Mouse (Mus musculus): ENCODE data around the gene Olfr418. TPM values are rescaled to one million over a fixed set of nuclear protein-coding genes. Genes with fewer than 3 reads are reported as not detected.
"Not testable (repeated sequence)": the region's sequence is repeated elsewhere in the genome, so short reads cannot be mapped to it uniquely, and the experiment has no call there.

Olfr418 gene
- polyA plus RNA-seq (2015; fragmentation: Nextera tagmentation; extraction: Ambion mirVana) = not detected in 2 replicates

DNA sequence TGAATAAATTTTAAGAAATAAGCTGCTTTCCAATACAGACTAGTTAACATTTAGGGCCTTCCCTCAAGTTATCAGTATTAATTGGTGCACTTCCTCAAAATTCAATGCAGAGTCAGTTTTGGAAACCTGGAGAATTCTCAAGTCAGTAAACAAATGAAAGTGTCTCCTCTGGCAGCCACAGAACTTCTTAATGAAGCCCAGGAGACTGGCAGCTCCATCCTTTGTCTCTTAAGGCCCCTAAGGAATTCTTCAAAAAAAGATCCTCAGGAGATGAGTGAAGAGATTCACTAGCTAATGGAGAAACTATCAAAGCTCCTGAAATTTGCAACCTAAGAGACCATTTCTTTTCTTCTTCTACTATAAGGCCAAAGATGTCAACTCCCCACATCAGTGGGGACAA lies at the start of gene Olfr418:
Gene Olfr418, plus strand, starts transcription at position 301 of the 400 bp plus-strand sequence.
- Histone ChIP-seq H3K36me3 (ENCODE audit: control insufficient read depth, insufficient read depth, low read length) (no peaks in the 10 kb centered on the region), H3K4me2 (ENCODE audit: low read depth, low read length) (no peak within 1 kb of the TSS), H3K9ac (ENCODE audit: low read length) (no peak within 1 kb of the TSS), H3K4me3 (ENCODE audit: low read length) (no peak within 1 kb of the TSS), H3K4me1 (replicated peaks; ENCODE audit: control insufficient read depth, insufficient read depth, low read length) (no peaks in the 10 kb centered on the region), H3K27ac (ENCODE audit: low read length) (no peak within 1 kb of the TSS), H3K27me3 (ENCODE audit: control insufficient read depth, insufficient read depth, low read depth, low read length) (no peaks in the 10 kb centered on the region), H3K9me3 (ENCODE audit: control insufficient read depth, low read length) (no peaks in the 10 kb centered on the region)
- no peak for ATAC-seq (ENCODE audit: low read depth)

GRCm38 (mm10) chr1:173216481-173216880 lies 49.3 kb upstream of the Olfr418 start:
- ATAC-seq (ENCODE audit: low read depth) = no peak
- WGBS = 82% methylated on average over 3 of the region's 3 CpGs
- Histone ChIP-seq H3K36me3 (ENCODE audit: control insufficient read depth, insufficient read depth, low read length) (no peaks in the 10 kb centered on the region), H3K27ac (ENCODE audit: low read length) (no peak overlapping the region), H3K4me3 (ENCODE audit: low read length) (no peak overlapping the region), H3K27me3 (ENCODE audit: control insufficient read depth, insufficient read depth, low read depth, low read length) (no peaks in the 10 kb centered on the region), H3K9me3 (ENCODE audit: control insufficient read depth, low read length) (no peaks in the 10 kb centered on the region), H3K9ac (ENCODE audit: low read length) (no peak overlapping the region), H3K4me2 (ENCODE audit: low read depth, low read length) (no peak overlapping the region), H3K4me1 (replicated peaks; ENCODE audit: control insufficient read depth, insufficient read depth, low read length) (no peaks in the 10 kb centered on the region)

DNA sequence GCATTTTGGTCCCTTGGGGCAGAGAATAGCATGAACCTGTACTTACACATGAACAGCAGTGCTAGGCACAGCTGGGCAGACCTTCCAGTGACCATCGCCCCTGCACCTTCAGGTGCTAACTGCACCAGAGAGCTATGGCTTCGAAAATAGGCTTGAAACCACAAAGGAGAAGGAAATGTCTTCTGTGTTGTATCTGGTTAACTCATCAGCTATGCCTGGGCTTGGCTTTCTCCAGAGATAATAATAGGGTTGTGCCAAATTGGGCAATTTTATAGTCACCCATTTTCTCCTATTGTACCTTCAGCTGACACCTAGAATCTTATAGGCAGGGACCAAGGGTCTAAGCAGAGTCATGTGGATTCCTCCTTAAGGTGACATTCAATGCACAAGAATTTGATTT lies 38.7 kb upstream of the Olfr418 start, which contains the start of gene Fcer1a:
Gene Fcer1a, minus strand, starts transcription at position 134 of the 400 bp plus-strand sequence.
- H3K36me3 ChIP-seq (ENCODE audit: control insufficient read depth, insufficient read depth, low read length) = no peaks in the 10 kb centered on the region
- H3K27ac ChIP-seq (ENCODE audit: low read length) = no peak within 1 kb of the TSS
- no peak for ATAC-seq (ENCODE audit: low read depth)
- no peaks in the 10 kb centered on the region for H3K9me3 ChIP-seq (ENCODE audit: control insufficient read depth, low read length)
- no peak within 1 kb of the TSS for H3K9ac ChIP-seq (ENCODE audit: low read length)
- 64% methylated on average over 2 of the region's 2 CpGs for WGBS
- H3K4me1 ChIP-seq (replicated peaks; ENCODE audit: control insufficient read depth, insufficient read depth, low read length) = no peaks in the 10 kb centered on the region
- H3K27me3 ChIP-seq (ENCODE audit: control insufficient read depth, insufficient read depth, low read depth, low read length) = no peaks in the 10 kb centered on the region
- no peak within 1 kb of the TSS for H3K4me3 ChIP-seq (ENCODE audit: low read length)
- H3K4me2 ChIP-seq (ENCODE audit: low read depth, low read length) = no peak within 1 kb of the TSS

DNA sequence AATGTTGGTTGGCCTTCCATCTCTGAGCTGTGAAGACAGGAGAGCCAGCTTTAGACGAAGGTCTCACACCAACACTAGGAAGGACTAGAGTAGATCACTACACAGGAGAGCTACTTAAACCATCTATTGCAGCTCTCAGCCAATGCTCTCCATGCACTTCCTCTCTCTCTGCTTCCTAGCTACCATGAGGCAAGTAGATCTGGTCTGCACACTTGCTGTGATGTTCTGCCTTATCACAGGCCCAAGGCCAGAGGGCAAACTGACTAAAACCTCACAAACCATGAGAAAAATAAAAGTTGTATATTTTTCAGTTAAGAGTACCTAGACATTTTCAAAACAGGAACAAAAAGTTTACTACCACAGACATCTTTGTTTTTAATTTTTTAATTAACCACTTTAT lies 28.8 kb upstream of the Olfr418 start:
- H3K27me3 ChIP-seq (ENCODE audit: control insufficient read depth, insufficient read depth, low read depth, low read length); ATAC-seq (ENCODE audit: low read depth): not testable (repeated sequence)
- WGBS = 73% methylated on average over 1 of the region's 1 CpGs

GRCm38 (mm10) chr1:173249888-173250287 lies 15.9 kb upstream of the Olfr418 start:
- Histone ChIP-seq H3K4me3 (ENCODE audit: low read length) (no peak overlapping the region), H3K4me1 (replicated peaks; ENCODE audit: control insufficient read depth, insufficient read depth, low read length) (no peaks in the 10 kb centered on the region), H3K27me3 (ENCODE audit: control insufficient read depth, insufficient read depth, low read depth, low read length) (no peaks in the 10 kb centered on the region), H3K4me2 (ENCODE audit: low read depth, low read length) (no peak overlapping the region), H3K9ac (ENCODE audit: low read length) (no peak overlapping the region), H3K27ac (ENCODE audit: low read length) (no peak overlapping the region), H3K36me3 (ENCODE audit: control insufficient read depth, insufficient read depth, low read length) (no peaks in the 10 kb centered on the region), H3K9me3 (ENCODE audit: control insufficient read depth, low read length) (no peaks in the 10 kb centered on the region)
- WGBS = 87% methylated on average over 3 of the region's 3 CpGs
- no peak for ATAC-seq (ENCODE audit: low read depth)

More for the DNA sequence above, 28.8 kb upstream of the Olfr418 start:
- H3K4me1 ChIP-seq (replicated peaks; ENCODE audit: control insufficient read depth, insufficient read depth, low read length); H3K9me3 ChIP-seq (ENCODE audit: control insufficient read depth, low read length); H3K4me2 ChIP-seq (ENCODE audit: low read depth, low read length); H3K9ac ChIP-seq (ENCODE audit: low read length); H3K27ac ChIP-seq (ENCODE audit: low read length); H3K36me3 ChIP-seq (ENCODE audit: control insufficient read depth, insufficient read depth, low read length); H3K4me3 ChIP-seq (ENCODE audit: low read length): not testable (repeated sequence)

- no peak within 1 kb of the TSS for H3K4me3 ChIP-seq (ENCODE audit: low read length)
- WGBS = 68% methylated on average over 3 of the region's 3 CpGs
- no peaks in the 10 kb centered on the region for H3K36me3 ChIP-seq (ENCODE audit: control insufficient read depth, insufficient read depth, low read length)
- no peak within 1 kb of the TSS for H3K9ac ChIP-seq (ENCODE audit: low read length)
- H3K27ac ChIP-seq (ENCODE audit: low read length) = no peak within 1 kb of the TSS
- H3K9me3 ChIP-seq (ENCODE audit: control insufficient read depth, low read length) = no peaks in the 10 kb centered on the region
- H3K4me2 ChIP-seq (ENCODE audit: low read depth, low read length) = no peak within 1 kb of the TSS
- no peaks in the 10 kb centered on the region for H3K27me3 ChIP-seq (ENCODE audit: control insufficient read depth, insufficient read depth, low read depth, low read length)
- no peak for ATAC-seq (ENCODE audit: low read depth)
- H3K4me1 ChIP-seq (replicated peaks; ENCODE audit: control insufficient read depth, insufficient read depth, low read length) = no peaks in the 10 kb centered on the region
These were observed 11.9 kb downstream of the Olfr418 start, which contains the start of gene Mptx2 for GRCm38 (mm10) chr1:173277677-173278076. Mptx2 (minus strand) TSS chr1:173277777.

DNA sequence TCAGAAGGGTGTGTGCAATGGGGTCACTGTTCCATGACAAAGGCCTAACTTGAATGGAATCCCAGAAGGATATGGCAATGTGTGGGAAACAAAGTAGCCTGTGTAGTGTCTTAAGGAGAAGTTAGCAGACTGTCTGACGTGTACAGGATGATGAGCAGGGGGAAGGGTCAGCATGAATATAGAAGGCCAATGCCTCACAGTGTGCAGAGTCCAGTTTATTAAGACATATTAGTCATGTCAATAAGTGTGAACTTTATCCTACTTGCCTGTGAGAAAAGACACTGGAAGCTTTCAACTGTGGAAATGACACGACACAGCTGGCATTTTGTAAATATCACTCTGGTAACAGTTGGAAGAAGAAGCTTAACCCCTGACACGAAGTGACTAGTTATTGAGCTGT lies 37.0 kb downstream of the Olfr418 start:
- not testable (repeated sequence) for H3K4me1 ChIP-seq (replicated peaks; ENCODE audit: control insufficient read depth, insufficient read depth, low read length); H3K4me3 ChIP-seq (ENCODE audit: low read length); ATAC-seq (ENCODE audit: low read depth); H3K4me2 ChIP-seq (ENCODE audit: low read depth, low read length); H3K9ac ChIP-seq (ENCODE audit: low read length); H3K36me3 ChIP-seq (ENCODE audit: control insufficient read depth, insufficient read depth, low read length); H3K9me3 ChIP-seq (ENCODE audit: control insufficient read depth, low read length); H3K27ac ChIP-seq (ENCODE audit: low read length); H3K27me3 ChIP-seq (ENCODE audit: control insufficient read depth, insufficient read depth, low read depth, low read length)
- WGBS = 31% methylated on average over 3 of the region's 3 CpGs

- 56% methylated on average over 7 of the region's 7 CpGs for WGBS
- not testable (repeated sequence) for H3K27ac ChIP-seq (ENCODE audit: low read length)
These were observed 47.8 kb downstream of the Olfr418 start for GRCm38 (mm10) chr1:173313535-173314050.

GRCm38 (mm10) chr1:173315725-173316124 lies 49.9 kb downstream of the Olfr418 start:
- Histone ChIP-seq H3K36me3 (ENCODE audit: control insufficient read depth, insufficient read depth, low read length) (no peaks in the 10 kb centered on the region), H3K9ac (ENCODE audit: low read length) (no peak overlapping the region), H3K4me1 (replicated peaks; ENCODE audit: control insufficient read depth, insufficient read depth, low read length) (no peaks in the 10 kb centered on the region), H3K4me3 (ENCODE audit: low read length) (no peak overlapping the region), H3K4me2 (ENCODE audit: low read depth, low read length) (no peak overlapping the region), H3K9me3 (ENCODE audit: control insufficient read depth, low read length) (no peaks in the 10 kb centered on the region), H3K27me3 (ENCODE audit: control insufficient read depth, insufficient read depth, low read depth, low read length) (no peaks in the 10 kb centered on the region), H3K27ac (ENCODE audit: low read length) (no peak overlapping the region)
- WGBS = 65% methylated on average over 3 of the region's 3 CpGs
- ATAC-seq (ENCODE audit: low read depth) = no peak

More at GRCm38 (mm10) chr1:173313535-173314050, 47.8 kb downstream of the Olfr418 start:
- not testable (repeated sequence) for H3K36me3 ChIP-seq (ENCODE audit: control insufficient read depth, insufficient read depth, low read length); H3K9ac ChIP-seq (ENCODE audit: low read length); H3K4me1 ChIP-seq (replicated peaks; ENCODE audit: control insufficient read depth, insufficient read depth, low read length); ATAC-seq (ENCODE audit: low read depth); H3K4me2 ChIP-seq (ENCODE audit: low read depth, low read length); H3K4me3 ChIP-seq (ENCODE audit: low read length); H3K27me3 ChIP-seq (ENCODE audit: control insufficient read depth, insufficient read depth, low read depth, low read length); H3K9me3 ChIP-seq (ENCODE audit: control insufficient read depth, low read length)

All from lung, embryonic 16.5 days (tissue).